Mouse (Mus musculus): ENCODE results near the gene Ubtd1.

The Ubtd1 gene

GRCm38 (mm10) chr19:42005616-42006015, 24.1 kb downstream of the Ubtd1 start:
- ChIA-PET CTCF (interaction anchor here (0.6 to 5.2 kb wide), 9 partner anchors 17 to 103 kb away, joined by 3 to 21 read pairs (median 4); partner anchors contain the start of gene Ankrd2 (in 1 of the 4)), POLR2A (interaction anchor here (0.6 to 7.8 kb wide), 13 partner anchors 9 to 92 kb away, joined by 3 to 68 read pairs (median 4); no protein-coding TSS in a partner anchor)

- ChIA-PET CTCF (interaction anchor here (0.6 to 5.2 kb wide), 10 partner anchors 9 to 29 kb away, joined by 3 to 21 read pairs (median 4); partner anchors contain the start of gene Ankrd2 (in 1 of the 4)), POLR2A (interaction anchor here in 3 of 4 experiments (0.6 to 7.8 kb wide), 10 partner anchors 9 to 177 kb away, joined by 3 to 68 read pairs (median 10); no protein-coding TSS in a partner anchor)
Measured at GRCm38 (mm10) chr19:42006568-42006967, 25.0 kb downstream of the Ubtd1 start.

GRCm38 (mm10) chr19:42008586-42008985, 27.0 kb downstream of the Ubtd1 start:
- ChIA-PET CTCF (interaction anchor here (0.8 to 5.2 kb wide), 7 partner anchors 11 to 245 kb away, joined by 3 to 21 read pairs (median 5); partner anchors contain the start of gene Ankrd2 (in 1 of the 4)), POLR2A (interaction anchor here in 3 of 4 experiments (0.6 to 7.8 kb wide), 16 partner anchors 8 to 532 kb away, joined by 3 to 68 read pairs (median 4); partner anchors contain the start of gene Pi4k2a (in 1 of the 3))

GRCm38 (mm10) chr19:42009067-42009466, 27.5 kb downstream of the Ubtd1 start:
- ChIA-PET POLR2A (interaction anchor here in 3 of 4 experiments (0.8 to 7.8 kb wide), 7 partner anchors 8 to 57 kb away, joined by 3 to 68 read pairs (median 3); no protein-coding TSS in a partner anchor), CTCF (interaction anchor here (0.7 to 5.2 kb wide), 6 partner anchors 17 to 245 kb away, joined by 3 to 21 read pairs (median 4); partner anchors contain the start of gene Ankrd2 (in 1 of the 4))

- CTCF ChIA-PET, result interaction anchor here (0.6 to 5.2 kb wide), 6 partner anchors 12 to 142 kb away, joined by 3 to 21 read pairs (median 4); no protein-coding TSS in a partner anchor
Measured at GRCm38 (mm10) chr19:42010436-42010835, 28.9 kb downstream of the Ubtd1 start.

GRCm38 (mm10) chr19:42011123-42011522, 29.6 kb downstream of the Ubtd1 start:
- POLR2A ChIA-PET, result interaction anchor here in 2 of 4 experiments (0.5 to 7.8 kb wide), 11 partner anchors 10 to 674 kb away, joined by 3 to 68 read pairs (median 4); no protein-coding TSS in a partner anchor
- CTCF ChIA-PET, result interaction anchor here (0.6 to 2.2 kb wide), 5 partner anchors 11 to 141 kb away, joined by 3 to 10 read pairs (median 3); no protein-coding TSS in a partner anchor

More at GRCm38 (mm10) chr19:42010436-42010835, 28.9 kb downstream of the Ubtd1 start:
- POLR2A ChIA-PET, result interaction anchor here in 2 of 4 experiments (0.6 to 7.8 kb wide), 7 partner anchors 9 to 266 kb away, joined by 3 to 68 read pairs (median 4); no protein-coding TSS in a partner anchor

GRCm38 (mm10) chr19:42014231-42014825, 32.8 kb downstream of the Ubtd1 start:
- POLR2A ChIA-PET, result interaction anchor here in 3 of 4 experiments (0.6 to 3.8 kb wide), 6 partner anchors 9 to 20 kb away, joined by 3 to 15 read pairs (median 4); no protein-coding TSS in a partner anchor

GRCm38 (mm10) chr19:42015001-42015400, 33.4 kb downstream of the Ubtd1 start:
- ChIA-PET CTCF (interaction anchor here (0.6 to 3.7 kb wide), 11 partner anchors 9 to 90 kb away, joined by 3 to 21 read pairs (median 3); partner anchors contain the start of gene Ankrd2 (in 1 of the 4)), POLR2A (interaction anchor here in 2 of 4 experiments (0.6 to 3.8 kb wide), 6 partner anchors 9 to 551 kb away, joined by 3 to 15 read pairs (median 4); partner anchors contain the start of gene Ubtd1 (in 1 of the 2))

More at GRCm38 (mm10) chr19:42014231-42014825, 32.8 kb downstream of the Ubtd1 start:
- CTCF ChIA-PET, result interaction anchor here in 2 of 4 experiments (1.1 to 3.7 kb wide), 4 partner anchors 9 to 90 kb away, joined by 3 to 21 read pairs (median 8); no protein-coding TSS in a partner anchor

GRCm38 (mm10) chr19:42016251-42016650, 34.7 kb downstream of the Ubtd1 start:
- CTCF ChIA-PET, result interaction anchor here (1.1 to 3.7 kb wide), 7 partner anchors 10 to 19 kb away, joined by 3 to 21 read pairs (median 8); partner anchors contain the start of gene Ankrd2 (in 1 of the 4)
- POLR2A ChIA-PET, result interaction anchor here in 3 of 4 experiments (0.8 to 3.8 kb wide), 13 partner anchors 8 to 104 kb away, joined by 3 to 15 read pairs (median 3); partner anchors contain the start of genes Hoga1 (in 1 of the 3) and Ubtd1 (in 1 of the 3)

- ChIA-PET CTCF (interaction anchor here (0.6 to 2.5 kb wide), 8 partner anchors 9 to 1635 kb away, joined by 3 to 13 read pairs (median 5); partner anchors contain the start of gene Ankrd2 (in 1 of the 4)), POLR2A (interaction anchor here in 3 of 4 experiments (0.8 to 3.8 kb wide), 17 partner anchors 9 to 104 kb away, joined by 3 to 15 read pairs (median 3); partner anchors contain the start of genes Hoga1 (in 1 of the 3), Pi4k2a (in 1 of the 3) and Ubtd1 (in 1 of the 3))
Measured at GRCm38 (mm10) chr19:42016840-42017239, 35.3 kb downstream of the Ubtd1 start.

GRCm38 (mm10) chr19:42017399-42018247, 36.1 kb downstream of the Ubtd1 start:
- ChIA-PET POLR2A (interaction anchor here in 3 of 4 experiments (0.6 to 3.8 kb wide), 16 partner anchors 8 to 105 kb away, joined by 3 to 15 read pairs (median 4); partner anchors contain the start of genes Pi4k2a (in 2 of the 3), Hoga1 (in 1 of the 3) and Ubtd1 (in 1 of the 3)), CTCF (interaction anchor here (0.6 to 2.5 kb wide), 9 partner anchors 8 to 1634 kb away, joined by 3 to 13 read pairs (median 4); partner anchors contain the start of gene Ankrd2 (in 1 of the 4))

GRCm38 (mm10) chr19:42019011-42019522, 37.5 kb downstream of the Ubtd1 start:
- ChIA-PET CTCF (interaction anchor here in 2 of 4 experiments (0.6 to 1.6 kb wide), 6 partner anchors 11 to 1467 kb away, joined by 3 to 5 read pairs (median 3); partner anchors contain the start of gene Ankrd2 (in 1 of the 2)), POLR2A (interaction anchor here in 3 of 4 experiments (0.6 to 2.0 kb wide), 14 partner anchors 11 to 133 kb away, joined by 3 to 6 read pairs (median 3); partner anchors contain the start of genes Exosc1 (in 1 of the 3), Pgam1 (in 1 of the 3), Ubtd1 (in 1 of the 3) and Zdhhc16 (in 1 of the 3))

- CTCF ChIA-PET, result interaction anchor here in 3 of 4 experiments (0.6 to 5.6 kb wide), 10 partner anchors 10 to 130 kb away, joined by 3 to 57 read pairs (median 3); partner anchors contain the start of genes Ankrd2 (in 2 of the 3) and Ubtd1 (in 1 of the 3)
- POLR2A ChIA-PET, result interaction anchor here in 3 of 4 experiments (0.5 to 6.2 kb wide), 43 partner anchors 9 to 638 kb away, joined by 3 to 43 read pairs (median 6); partner anchors contain the start of genes Pi4k2a (in 3 of the 3), Ankrd2 (in 2 of the 3), Mms19 (in 2 of the 3) and Ubtd1 (in 2 of the 3)
Measured at GRCm38 (mm10) chr19:42021681-42022541, 40.3 kb downstream of the Ubtd1 start.

- ChIA-PET POLR2A (interaction anchor here in 3 of 4 experiments (0.5 to 6.2 kb wide), 42 partner anchors 9 to 638 kb away, joined by 3 to 43 read pairs (median 6); partner anchors contain the start of genes Ankrd2 (in 2 of the 3), Mms19 (in 2 of the 3), Pi4k2a (in 2 of the 3) and Ubtd1 (in 2 of the 3)), CTCF (interaction anchor here in 3 of 4 experiments (1.0 to 5.6 kb wide), 8 partner anchors 9 to 130 kb away, joined by 3 to 57 read pairs (median 3); partner anchors contain the start of genes Ankrd2 (in 2 of the 3) and Ubtd1 (in 1 of the 3))
Measured at GRCm38 (mm10) chr19:42022542-42022848, 40.9 kb downstream of the Ubtd1 start.

- ChIA-PET CTCF (interaction anchor here (0.5 to 5.6 kb wide), 115 partner anchors 9 to 1266 kb away, joined by 3 to 57 read pairs (median 4); partner anchors contain the start of genes Ankrd2 (in 4 of the 4), Hoga1 (in 4 of the 4), Exosc1 (in 2 of the 4) and Pi4k2a (in 2 of the 4)), POLR2A (interaction anchor here (0.6 to 6.2 kb wide), 33 partner anchors 9 to 1644 kb away, joined by 3 to 36 read pairs (median 4); partner anchors contain the start of genes Ankrd2 (in 3 of the 4), Hoga1 (in 2 of the 4), Mms19 (in 1 of the 4) and Pi4k2a (in 1 of the 4))
Measured at GRCm38 (mm10) chr19:42026158-42026557, 44.6 kb downstream of the Ubtd1 start.
